ENCODE assay signal across 13 mouse cellular contexts in genomic region chr10:67079030-67079429, GRCm38 (mm10). TPM values are rescaled to one million over a fixed set of nuclear protein-coding genes. Genes with fewer than 3 reads are reported as not detected.
DNase-seq lines count a peak whose midpoint lies in the region; ATAC-seq and TF ChIP-seq lines count a peak whose summit lies in the region.
"Had no signal": no experiment of that assay in that cellular context is flagged by ENCODE, and none has a peak within 500 bp of the region (broad histone marks: within the 10 kb centered on the region; RNA-seq: fewer than 3 reads in every experiment).

No protein-coding gene starts in this region.

- H3K9ac ChIP-seq in heart, embryonic 14.5 days (ENCODE audit: low read length) = peak overlapping the region; percentile 2; the same call in 1 of the 2 replicates
- H3K9ac ChIP-seq: liver, embryonic 12.5 days had no signal

- intact Hi-C loops in heart, postnatal 14 days (cut with DNase I) = no loop called here

- no peak overlapping the region for H3K4me3 ChIP-seq in heart, embryonic 14.5 days (ENCODE audit: control insufficient read depth in 1 of 2, insufficient read depth in 1 of 2, low read depth in 1 of 2, low read length in 2 of 2)
- no peak overlapping the region for H3K4me3 ChIP-seq in layer of hippocampus, adult 2 months
- no peak overlapping the region for H3K4me3 ChIP-seq in embryonic facial prominence, embryonic 10.5 days
- H3K4me3 ChIP-seq: liver, embryonic 12.5 days had no signal

- ATAC-seq in heart, embryonic 14.5 days (ENCODE audit: insufficient number of reproducible peaks, insufficient read depth, low FRiP score, low read depth) = no peak
- 0 out of 2 replicates have a peak, but pooled peaks have one; percentile 18 for ATAC-seq in megakaryocyte-erythroid progenitor cell, adult 5-6 weeks (replicated peaks; ENCODE audit: low FRiP score, low TSS enrichment, poor library complexity, severe bottlenecking)

- H3K4me1 ChIP-seq in heart, embryonic 14.5 days (ENCODE audit: control insufficient read depth in 2 of 2, insufficient read depth in 2 of 2, low read length in 2 of 2) = peaks cover 12 to 36% of the 10 kb centered on the region in 2 experiments
- peaks cover 21% of the 10 kb centered on the region for H3K4me1 ChIP-seq in embryonic facial prominence, embryonic 10.5 days

- H3K4me2 ChIP-seq in heart, embryonic 14.5 days (ENCODE audit: low read length) = no peak overlapping the region
- H3K4me2 ChIP-seq: liver, embryonic 12.5 days; midbrain, embryonic 11.5 days had no signal

- no peak for DNase-seq in heart, postnatal 14 days
- no peak for DNase-seq in layer of hippocampus, adult 2 months (ENCODE audit: low spot score in 2 of 2)
- DNase-seq in layer of hippocampus, adult 11-12 months (ENCODE audit: low spot score) = no peak
- DNase-seq in embryonic facial prominence, embryonic 10.5 days (ENCODE audit: low spot score) = no peak
- DNase-seq in layer of hippocampus, postnatal 25 days (ENCODE audit: extremely low spot score in 1 of 2, low spot score in 1 of 2) = no peak
- DNase-seq: adrenal gland, adult 8-10 months; cerebellum, postnatal 10 days; lung, postnatal 10 days had no signal

- 38% methylated on average over 4 of the region's 4 CpGs for WGBS in heart, embryonic 14.5 days
- WGBS in embryonic facial prominence, embryonic 10.5 days = 73% methylated on average over 4 of the region's 4 CpGs

- 0 out of 4 replicates have a peak overlapping the region, but pooled peaks have one; percentile 12 to 43 for H3K27ac ChIP-seq in heart, embryonic 14.5 days (replicated peaks in 1 of 2; ENCODE audit: control insufficient read depth in 1 of 2, insufficient read depth in 1 of 2, low read depth in 2 of 2, low read length in 2 of 2)
- H3K27ac ChIP-seq in layer of hippocampus, adult 2 months = peak overlapping the region; percentile 32; the same call in 1 of the 2 replicates
- H3K27ac ChIP-seq in embryonic facial prominence, embryonic 10.5 days (replicated peaks) = peak overlapping the region; percentile 35; the same call in 1 of the 2 replicates
- H3K27ac ChIP-seq: kidney, postnatal 0 days; liver, embryonic 12.5 days had no signal

- TF ChIP-seq CTCF in layer of hippocampus, adult 2 months (conservative IDR thresholded peaks at IDR 0.05) = no peak

- no peaks in the 10 kb centered on the region for H3K36me3 ChIP-seq in heart, embryonic 14.5 days (ENCODE audit: control insufficient read depth, insufficient read depth, low read length)
- H3K36me3 ChIP-seq in embryonic facial prominence, embryonic 10.5 days (replicated peaks) = no peaks in the 10 kb centered on the region
- H3K36me3 ChIP-seq: liver, embryonic 12.5 days had no signal

- H3K27me3 ChIP-seq in heart, embryonic 14.5 days (ENCODE audit: control insufficient read depth, insufficient read depth, low read length) = no peaks in the 10 kb centered on the region
- H3K27me3 ChIP-seq in embryonic facial prominence, embryonic 10.5 days (replicated peaks; ENCODE audit: low read depth, poor library complexity, severe bottlenecking) = no peaks in the 10 kb centered on the region
- H3K27me3 ChIP-seq: liver, embryonic 12.5 days had no signal

- no peaks in the 10 kb centered on the region for H3K9me3 ChIP-seq in heart, embryonic 14.5 days (ENCODE audit: control insufficient read depth, low read length)
- H3K9me3 ChIP-seq in embryonic facial prominence, embryonic 10.5 days = no peaks in the 10 kb centered on the region
- H3K9me3 ChIP-seq: liver, embryonic 12.5 days had no signal

RNA-seq across cellular contexts. Expression of gene Jmjd1c, which starts 16.9 kb away (rescaled TPM):
- 42.4 and 43.4 TPM in 2 replicates for polyA plus RNA-seq in heart, embryonic 14.5 days (2014; fragmentation: Nextera tagmentation; extraction: Ambion mirVana)
- total RNA-seq in heart, postnatal 14 days (2021) = 10 to 100 TPM; 46.4 to 46.8 TPM
- total RNA-seq in layer of hippocampus, adult 2 months (2021) = 100 to 1,000 TPM; 106 to 111 TPM
- 33.1 and 34.9 TPM in 2 replicates for polyA plus RNA-seq in embryonic facial prominence, embryonic 10.5 days (2016; fragmentation: Nextera tagmentation; extraction: Ambion mirVana)
- total RNA-seq in megakaryocyte-erythroid progenitor cell, adult 5-6 weeks (2014; fragmentation: Nextera tagmentation) = 163 and 165 TPM in 2 replicates
- 109 and 163 TPM in 2 replicates for total RNA-seq in megakaryocyte-erythroid progenitor cell, adult 5-6 weeks (2017)
- total RNA-seq in layer of hippocampus, postnatal 25 days (2021) = 10 to 100 TPM; 80.3 to 98.6 TPM

RNA-seq across cellular contexts. Expression of gene Reep3, which starts 17.7 kb away (rescaled TPM):
- polyA plus RNA-seq in heart, embryonic 14.5 days (2014; fragmentation: Nextera tagmentation; extraction: Ambion mirVana) = 28.7 and 31.5 TPM in 2 replicates
- total RNA-seq in heart, postnatal 14 days (2021) = 10 to 100 TPM; 28.4 to 31.5 TPM
- total RNA-seq in layer of hippocampus, adult 2 months (2021) = 10 to 100 TPM; 18.3 to 21.9 TPM
- polyA plus RNA-seq in embryonic facial prominence, embryonic 10.5 days (2016; fragmentation: Nextera tagmentation; extraction: Ambion mirVana) = 23.7 and 24.6 TPM in 2 replicates
- 6.8 and 9.1 TPM in 2 replicates for total RNA-seq in megakaryocyte-erythroid progenitor cell, adult 5-6 weeks (2014; fragmentation: Nextera tagmentation)
- 3.6 and 6.3 TPM in 2 replicates for total RNA-seq in megakaryocyte-erythroid progenitor cell, adult 5-6 weeks (2017)
- 10 to 100 TPM; 22.8 to 24.2 TPM for total RNA-seq in layer of hippocampus, postnatal 25 days (2021)
